Mouse (Mus musculus): Measurements from ENCODE around the gene Olfr898. TPM values are rescaled to one million over a fixed set of nuclear protein-coding genes. Genes with fewer than 3 reads are reported as not detected.

Olfr898 gene
- total RNA-seq (2023): not detected

DNA sequence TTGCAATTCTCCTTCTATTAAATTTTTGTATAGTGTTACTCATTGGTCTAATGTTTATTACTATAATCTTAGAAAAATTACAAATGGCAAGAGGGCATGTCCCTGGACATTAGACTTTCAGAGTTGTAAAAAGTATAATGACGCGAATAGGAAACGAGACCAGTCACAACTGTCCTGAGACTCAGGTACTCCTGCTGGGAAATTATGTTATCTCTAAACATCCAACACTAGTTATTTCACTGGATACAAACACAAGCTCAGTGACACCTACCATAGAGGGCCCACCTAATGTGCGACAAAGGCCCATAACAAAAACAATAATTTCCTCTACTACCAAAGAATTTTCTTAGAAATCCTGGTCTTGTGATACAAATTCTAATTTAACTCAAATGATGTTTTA lies at the start of gene Olfr898:
Gene Olfr898 (plus strand): TSS at position 301 of the 400 bp plus-strand sequence.

DNA sequence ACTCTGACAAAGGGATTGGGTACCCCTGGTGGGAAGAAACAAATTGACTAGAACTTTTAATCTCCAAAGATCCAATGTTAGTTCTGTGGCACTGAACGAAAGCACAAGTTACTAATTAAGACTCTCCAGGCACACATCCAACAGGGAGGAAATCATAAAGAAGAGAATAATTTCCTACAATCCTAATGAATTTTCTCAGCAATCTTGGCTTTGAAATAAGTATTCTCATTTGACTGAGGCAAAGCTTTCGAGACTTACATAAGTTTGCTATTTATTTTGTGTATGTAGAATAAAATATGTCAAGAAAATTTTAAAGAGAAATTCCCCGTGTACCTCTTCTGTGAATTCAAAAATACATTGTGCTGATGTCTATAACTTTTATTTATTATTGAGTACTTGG lies 19.5 kb upstream of the Olfr898 start, which contains the start of gene Olfr25:
Gene Olfr25 (plus strand): TSS at position 301 of the 400 bp plus-strand sequence.

DNA sequence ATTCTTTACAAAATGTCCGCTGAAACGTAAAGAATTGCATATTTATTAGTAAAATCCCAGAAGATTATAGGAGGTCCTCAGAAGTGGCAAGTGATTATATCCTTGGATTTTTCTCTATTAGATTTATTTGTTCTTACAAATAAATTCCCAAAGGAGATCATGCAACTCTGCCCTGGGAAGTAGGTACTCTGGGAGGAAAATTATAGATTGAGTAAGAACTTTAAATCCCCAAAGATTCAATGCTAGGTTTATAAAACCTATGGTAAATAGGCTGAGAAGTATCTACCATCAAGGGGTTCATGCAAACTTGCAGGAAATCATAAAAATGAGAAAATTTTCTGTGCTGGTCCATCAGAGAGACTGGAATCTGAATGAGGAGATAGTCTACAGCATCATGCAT lies 18.4 kb downstream of the Olfr898 start, which contains the start of gene Olfr250:
Gene Olfr250 (plus strand): TSS at position 301 of the 400 bp plus-strand sequence.

DNA sequence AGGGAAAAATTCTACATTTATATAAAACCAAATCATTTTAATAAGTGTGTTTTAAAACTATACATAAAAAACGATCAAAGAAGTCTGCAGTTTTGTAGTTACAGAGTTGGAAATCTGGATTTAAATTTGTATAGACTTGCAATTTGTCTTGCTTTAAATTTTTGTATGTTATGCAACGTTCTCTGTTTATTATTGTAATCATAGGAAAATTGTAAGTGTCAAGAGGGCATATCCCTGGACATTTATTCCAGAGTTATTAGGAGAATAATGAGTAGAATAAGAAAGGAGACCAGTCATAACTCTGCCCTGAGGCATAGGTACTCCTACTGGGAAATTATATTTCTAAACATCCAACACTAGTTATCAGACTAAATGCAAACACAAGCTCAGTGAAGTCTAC lies 28.6 kb downstream of the Olfr898 start, which contains the start of gene Olfr251:
Gene Olfr251 (plus strand): TSS at position 301 of the 400 bp plus-strand sequence.

DNA sequence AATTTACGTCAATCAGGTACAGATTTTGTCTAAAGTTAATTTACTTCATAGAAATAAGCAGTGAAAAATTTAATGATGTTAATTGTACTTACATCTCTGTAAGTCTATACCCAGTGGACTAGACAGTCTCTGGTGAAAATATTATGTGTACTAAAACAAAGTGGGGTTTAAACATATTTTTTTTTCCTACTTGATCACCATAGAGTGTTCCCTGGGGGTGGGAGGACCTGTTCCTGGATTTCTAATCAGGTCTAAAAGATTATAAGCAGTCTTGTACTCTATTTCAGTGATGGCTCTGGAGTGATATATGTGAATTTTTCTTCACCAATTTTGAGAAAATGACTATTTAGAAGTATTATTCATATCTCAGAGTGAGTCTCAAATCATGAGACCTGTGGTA lies 53.2 kb downstream of the Olfr898 start, which contains the start of gene Olfr147:
Gene Olfr147 (plus strand): TSS at position 301 of the 400 bp plus-strand sequence.

Other genes with a start within 250 kb of the Olfr898 start
- not detected for gene Olfr888, start 240.3 kb upstream of the Olfr898 start, total RNA-seq (2023)
- not detected for gene Olfr889, start 233.2 kb upstream of the Olfr898 start, total RNA-seq (2023)
- gene Olfr890, start 205.9 kb upstream of the Olfr898 start, total RNA-seq (2023): not detected
- gene Olfr891, start 167.6 kb upstream of the Olfr898 start, total RNA-seq (2023): not detected
- not detected for gene Olfr893, start 140.0 kb upstream of the Olfr898 start, total RNA-seq (2023)
- gene Olfr894, start 130.4 kb upstream of the Olfr898 start, total RNA-seq (2023): not detected
- gene Olfr143, start 95.6 kb upstream of the Olfr898 start, total RNA-seq (2023): not detected
- not detected for gene Olfr895, start 80.6 kb upstream of the Olfr898 start, total RNA-seq (2023)
- not detected for gene Olfr896-ps1, start 57.3 kb upstream of the Olfr898 start, total RNA-seq (2023)
- not detected for gene Olfr25, start 19.4 kb upstream of the Olfr898 start, total RNA-seq (2023)
- not detected for gene Olfr250, start 18.5 kb downstream of the Olfr898 start, total RNA-seq (2023)
- not detected for gene Olfr251, start 28.7 kb downstream of the Olfr898 start, total RNA-seq (2023)
- not detected for gene Olfr147, start 53.3 kb downstream of the Olfr898 start, total RNA-seq (2023)
- gene Olfr901, start 81.0 kb downstream of the Olfr898 start, total RNA-seq (2023): not detected
- gene Olfr902, start 99.2 kb downstream of the Olfr898 start, total RNA-seq (2023): not detected
- not detected for gene Olfr904, start 114.7 kb downstream of the Olfr898 start, total RNA-seq (2023)
- gene Olfr905, start 122.7 kb downstream of the Olfr898 start, total RNA-seq (2023): under 1 TPM in 1 of 2 experiments, not detected in 1; 0.09 TPM
- gene Olfr906, start 138.7 kb downstream of the Olfr898 start, total RNA-seq (2023): not detected
- gene Olfr907, start 147.4 kb downstream of the Olfr898 start, total RNA-seq (2023): not detected
- not detected for gene Olfr911-ps1, start 173.2 kb downstream of the Olfr898 start, total RNA-seq (2023)
- not detected for gene Olfr910, start 189.4 kb downstream of the Olfr898 start, total RNA-seq (2023)
- not detected for gene Olfr912, start 231.8 kb downstream of the Olfr898 start, total RNA-seq (2023)
- not detected for gene Olfr913, start 244.3 kb downstream of the Olfr898 start, total RNA-seq (2023)

Data from neutrophil, adult 59 days (primary cell).